Mouse (Mus musculus): ENCODE data around the gene Agpat4.

DNA sequence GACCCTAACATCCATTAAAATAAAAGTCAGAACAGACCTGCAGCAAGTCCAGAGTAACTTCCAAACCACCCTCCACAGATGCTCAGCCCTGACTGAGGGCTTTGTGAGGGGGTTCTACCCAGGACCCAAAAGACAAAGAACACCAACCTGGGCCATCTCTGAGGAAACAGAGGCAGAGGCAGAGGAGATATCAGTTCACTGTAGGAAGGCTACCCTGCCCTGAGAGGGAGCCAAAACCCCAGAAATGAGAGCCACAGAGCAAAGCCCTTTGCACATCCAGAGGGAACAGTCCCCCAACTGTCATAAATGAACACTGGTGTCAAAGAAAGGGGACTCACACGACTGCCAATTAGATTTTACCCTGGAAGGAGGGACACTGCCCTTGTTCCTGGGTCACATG is 106.7 kb downstream of the Agpat4 start:
- TF ChIP-seq CTCF (IDR thresholded peaks at IDR 0.05; ENCODE audit: borderline replicate concordance, extremely low read depth, insufficient read depth, insufficient read length), result peak; percentile 16; the same call in 1 of the 2 replicates
- no peak for TF ChIP-seq POLR2A (IDR thresholded peaks at IDR 0.05; ENCODE audit: borderline replicate concordance, extremely low read depth, insufficient read depth, insufficient read length, poor library complexity, severe bottlenecking)

Measured in brain, embryonic 14.5 days (tissue).